Mouse (Mus musculus) embryonic facial prominence, embryonic 15.5 days (tissue): ENCODE results near the gene Mrps12. TPM values are rescaled to one million over a fixed set of nuclear protein-coding genes. Genes with fewer than 3 reads are reported as not detected.

Experiments
- ATAC-seq: fragments of 200-750 bp; cut with Nextera tagmentation; 2 replicates; pipeline ENCODE4 v1.8.0; 2017; ENCODE audit warnings: low read depth, moderate TSS enrichment; ENCODE audit not compliant: insufficient number of reproducible peaks, low FRiP score, low TSS enrichment
- H3K27ac ChIP-seq: fragments of 300-500 bp; sonication (generic); replicated peaks from 2 replicates; pipeline ENCODE4 v1.5.1; 2015; ENCODE audit warnings: mild to moderate bottlenecking, inconsistent platforms
- H3K27me3 ChIP-seq: fragments of 300-500 bp; sonication (generic); 2 replicates; pipeline ENCODE4 v1.6.1; 2015; ENCODE audit warnings: inconsistent platforms
- H3K36me3 ChIP-seq: fragments of 300-500 bp; sonication (generic); 2 replicates; pipeline ENCODE4 v1.6.1; 2015; ENCODE audit warnings: mild to moderate bottlenecking, inconsistent platforms
- H3K4me1 ChIP-seq: fragments of 300-500 bp; sonication (generic); 2 replicates; pipeline ENCODE4 v1.6.1; 2015; ENCODE audit warnings: inconsistent platforms
- H3K4me2 ChIP-seq: fragments of 300-500 bp; sonication (generic); replicated peaks from 2 replicates; pipeline ENCODE4 v1.6.1; 2015; ENCODE audit warnings: mild to moderate bottlenecking, inconsistent platforms
- H3K4me3 ChIP-seq: fragments of 300-500 bp; sonication (generic); replicated peaks from 2 replicates; pipeline ENCODE4 v1.5.1; 2015; ENCODE audit warnings: mild to moderate bottlenecking, inconsistent platforms
- H3K9ac ChIP-seq: fragments of 300-500 bp; sonication (generic); 2 replicates; pipeline ENCODE4 v1.6.1; 2015; ENCODE audit warnings: inconsistent platforms
- H3K9me3 ChIP-seq: fragments of 300-500 bp; sonication (generic); replicated peaks from 2 replicates; pipeline ENCODE4 v1.6.1; 2016; ENCODE audit warnings: inconsistent platforms
- WGBS: fragments of 180-500 bp; shearing (Covaris S2); methylation state at CpG from one replicate; pipeline ENCODE4 v1.1.7; 2015; 5-methylcytosine and 5-hydroxymethylcytosine counted together
- polyA plus RNA-seq: library from polyadenylated mRNA; unstranded; fragments of >200 nt; fragmentation: Nextera tagmentation; extraction: Ambion mirVana; gene quantifications from 2 replicates; pipeline ENCODE4 v1.2.1, GENCODE M21; 2015

Mrps12 gene
- polyA plus RNA-seq, 1 experiment from 2014 or later: 124 TPM

DNA sequence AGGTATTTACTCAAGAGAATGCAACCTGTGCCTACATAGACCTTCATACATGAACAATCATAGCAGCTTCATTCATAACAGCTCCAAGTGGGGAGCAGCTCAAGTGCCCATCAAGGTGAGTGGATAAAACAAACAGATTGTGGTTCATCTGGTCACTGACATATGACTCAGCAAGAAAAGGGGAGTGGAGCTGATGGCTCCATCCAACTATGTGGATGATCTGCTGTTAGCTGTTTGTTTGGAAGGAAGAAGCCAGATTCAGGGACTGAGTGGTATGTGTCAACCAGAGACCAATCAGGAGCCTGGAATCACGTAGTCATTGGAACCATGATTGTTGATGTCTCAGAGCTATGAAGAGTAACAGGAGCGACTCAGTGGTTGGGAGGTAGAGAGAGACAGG lies 17.0 kb downstream of the Mrps12 start:
- H3K9me3 ChIP-seq: no peaks in the 10 kb centered on the region
- peaks cover 7% of the 10 kb centered on the region for H3K36me3 ChIP-seq
- H3K27ac ChIP-seq: no peak overlapping the region
- H3K4me1 ChIP-seq: no peaks in the 10 kb centered on the region
- WGBS: 96% methylated on average over 2 of the region's 2 CpGs
- no peak overlapping the region for H3K9ac ChIP-seq
- H3K27me3 ChIP-seq: no peaks in the 10 kb centered on the region
- no peak overlapping the region for H3K4me2 ChIP-seq
- H3K4me3 ChIP-seq: no peak overlapping the region
- ATAC-seq: no peak

GRCm38 (mm10) chr7:28722079-28722478 lies 19.5 kb downstream of the Mrps12 start:
- no peak for ATAC-seq
- H3K4me1 ChIP-seq: peaks cover 8% of the 10 kb centered on the region
- no peak overlapping the region for H3K4me2 ChIP-seq
- no peak overlapping the region for H3K9ac ChIP-seq
- no peak overlapping the region for H3K4me3 ChIP-seq
- H3K27me3 ChIP-seq: no peaks in the 10 kb centered on the region
- H3K27ac ChIP-seq: no peak overlapping the region
- WGBS: 95% methylated on average over 7 of the region's 7 CpGs
- no peaks in the 10 kb centered on the region for H3K9me3 ChIP-seq
- peaks cover 7% of the 10 kb centered on the region for H3K36me3 ChIP-seq

DNA sequence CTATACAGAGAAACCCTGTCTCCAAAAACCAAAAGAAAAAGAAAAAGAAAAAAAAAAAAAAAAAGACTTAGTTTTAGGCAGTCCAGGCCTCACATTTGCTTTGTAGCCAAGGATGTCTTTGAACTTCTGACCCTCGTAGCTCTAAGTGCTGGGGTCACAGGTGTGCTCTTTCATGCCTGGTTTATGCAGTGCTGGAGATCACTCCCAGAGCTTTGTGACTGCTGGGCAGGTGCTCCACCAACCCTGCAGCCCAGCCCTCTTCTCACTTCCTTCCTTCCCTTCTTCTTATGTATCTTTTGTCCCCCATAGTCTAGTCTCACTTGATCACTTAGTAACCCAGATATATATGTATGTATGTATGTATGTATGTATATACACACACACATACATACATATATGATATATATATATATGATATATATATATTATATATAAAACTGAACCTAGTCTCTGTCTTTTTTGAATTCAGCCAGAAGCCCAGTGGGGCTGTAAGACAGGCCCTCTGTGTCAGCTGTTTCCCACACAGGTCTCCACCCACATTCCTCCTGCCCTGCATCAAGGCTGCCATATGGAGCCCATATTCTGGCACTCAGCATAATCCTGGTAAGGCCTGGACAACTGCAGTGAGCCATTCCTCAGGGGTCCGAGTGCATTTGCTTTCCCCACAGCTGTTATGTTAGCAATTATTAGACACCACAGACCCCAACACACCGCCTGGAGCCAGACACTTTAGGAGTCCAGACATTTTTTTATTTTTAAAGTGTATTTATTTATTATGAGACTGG lies 20.7 kb downstream of the Mrps12 start:
- 44% methylated on average over 3 of the region's 3 CpGs for WGBS
- H3K4me1 ChIP-seq: peaks cover 12% of the 10 kb centered on the region
- H3K27me3 ChIP-seq: no peaks in the 10 kb centered on the region
- peak overlapping the region; percentile 13; the same call in 1 of the 2 replicates for H3K27ac ChIP-seq
- no peaks in the 10 kb centered on the region for H3K9me3 ChIP-seq
- peaks cover 7% of the 10 kb centered on the region for H3K36me3 ChIP-seq
- H3K9ac ChIP-seq: no peak overlapping the region
- no peak overlapping the region for H3K4me3 ChIP-seq
- no peak overlapping the region for H3K4me2 ChIP-seq
- ATAC-seq: peak; percentile 77

DNA sequence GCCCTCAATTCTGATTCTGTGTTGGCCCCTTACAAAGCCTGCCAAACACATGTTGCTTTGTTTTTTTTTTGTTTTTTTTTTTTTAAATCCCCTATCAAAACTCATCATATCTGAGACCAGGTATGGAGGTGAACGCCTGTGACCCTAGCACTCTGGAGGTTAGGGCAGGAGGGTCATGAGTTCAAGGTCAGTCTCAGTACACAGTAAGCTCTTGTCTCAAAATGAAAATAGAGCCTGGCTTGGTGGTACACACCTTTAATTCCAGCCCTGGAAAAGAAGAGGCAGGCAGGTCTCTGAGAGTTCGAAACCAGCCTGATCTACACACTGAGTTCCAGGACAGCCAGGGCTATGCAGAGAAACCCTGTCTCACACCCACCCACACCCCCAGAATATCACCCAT lies 22.0 kb downstream of the Mrps12 start:
- Histone ChIP-seq H3K9me3 (no peaks in the 10 kb centered on the region), H3K9ac (no peak overlapping the region), H3K36me3 (peaks cover 2% of the 10 kb centered on the region; the same call in 1 of the 2 replicates), H3K4me2 (no peak overlapping the region), H3K27ac (no peak overlapping the region), H3K27me3 (no peaks in the 10 kb centered on the region), H3K4me3 (no peak overlapping the region), H3K4me1 (peaks cover 16% of the 10 kb centered on the region)
- WGBS: 85% methylated on average over 2 of the region's 2 CpGs
- ATAC-seq: no peak

GRCm38 (mm10) chr7:28719159-28719558 lies 22.5 kb downstream of the Mrps12 start:
- Histone ChIP-seq H3K27ac (no peak overlapping the region), H3K4me2 (no peak overlapping the region), H3K9me3 (no peaks in the 10 kb centered on the region), H3K4me1 (peaks cover 19% of the 10 kb centered on the region), H3K9ac (no peak overlapping the region), H3K27me3 (no peaks in the 10 kb centered on the region), H3K4me3 (no peak overlapping the region), H3K36me3 (no peaks in the 10 kb centered on the region)
- WGBS: 41% methylated on average over 4 of the region's 4 CpGs
- ATAC-seq: no peak

- 56% methylated on average over 10 of the region's 10 CpGs for WGBS
- no peaks in the 10 kb centered on the region for H3K27me3 ChIP-seq
- no peaks in the 10 kb centered on the region for H3K36me3 ChIP-seq
- no peaks in the 10 kb centered on the region for H3K9me3 ChIP-seq
- ATAC-seq: no peak
- H3K4me2 ChIP-seq: peak overlapping the region; percentile 72
- H3K4me1 ChIP-seq: peaks cover 19% of the 10 kb centered on the region
- peak overlapping the region; percentile 87 for H3K27ac ChIP-seq
- H3K9ac ChIP-seq: no peak overlapping the region; the same call in 1 of the 2 replicates
- H3K4me3 ChIP-seq: peak overlapping the region; percentile 55
Observed at GRCm38 (mm10) chr7:28717726-28718125, 23.9 kb downstream of the Mrps12 start.

- H3K9me3 ChIP-seq: no peaks in the 10 kb centered on the region
- peak; percentile 79 for ATAC-seq
- 2% methylated on average over 36 of the region's 36 CpGs for WGBS
Observed at GRCm38 (mm10) chr7:28716590-28717281, 24.9 kb downstream of the Mrps12 start, which contains the start of gene Fbxo17. TSS of gene Fbxo17 (plus strand) at chr7:28716804.

DNA sequence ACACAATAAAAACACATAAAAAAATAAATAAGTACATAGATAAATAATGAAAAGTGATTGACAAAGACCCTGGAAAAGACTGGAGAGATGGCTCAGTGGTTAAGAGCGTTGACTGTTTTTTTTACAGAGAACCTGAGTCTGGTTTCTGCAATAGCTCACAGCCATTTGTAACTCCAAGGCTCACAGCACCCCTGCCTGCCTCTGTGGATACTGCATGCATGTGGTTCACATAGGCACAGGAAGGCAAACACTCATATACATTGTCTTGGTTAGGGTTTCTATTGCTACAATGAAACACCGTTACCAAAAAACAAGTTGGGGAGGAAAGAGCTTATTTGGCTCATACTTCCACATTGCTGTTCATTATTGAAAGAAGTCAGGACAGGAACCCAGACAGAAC lies 26.0 kb downstream of the Mrps12 start:
- H3K4me2 ChIP-seq: no peak overlapping the region

More at GRCm38 (mm10) chr7:28716590-28717281, 24.9 kb downstream of the Mrps12 start, which contains the start of gene Fbxo17:
- H3K36me3 ChIP-seq: no peaks in the 10 kb centered on the region
- peak within 1 kb of the TSS; percentile 51 for H3K9ac ChIP-seq
- peak within 1 kb of the TSS; percentile 72 for H3K4me2 ChIP-seq
- peak within 1 kb of the TSS; percentile 55 for H3K4me3 ChIP-seq
- H3K4me1 ChIP-seq: peaks cover 19% of the 10 kb centered on the region
- no peaks in the 10 kb centered on the region for H3K27me3 ChIP-seq
- H3K27ac ChIP-seq: peak within 1 kb of the TSS; percentile 87

DNA sequence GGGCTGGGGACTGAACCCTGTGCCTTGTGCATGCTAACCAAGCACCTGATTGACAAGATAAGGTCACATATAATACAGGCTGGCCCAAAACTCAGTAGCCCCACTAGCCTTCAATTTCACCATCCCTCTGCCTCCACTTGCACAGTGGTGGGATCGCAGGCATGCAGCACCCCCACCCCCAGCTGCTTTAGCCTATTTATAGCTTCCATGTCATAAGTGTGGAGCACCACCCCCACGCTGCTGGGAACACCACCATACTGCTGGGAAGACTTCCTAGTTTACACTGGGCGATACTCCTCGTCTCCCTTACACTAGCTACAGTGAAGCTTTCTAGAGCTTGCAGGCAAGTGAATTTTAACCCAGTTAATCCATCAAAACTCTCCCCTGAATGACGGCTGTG lies 27.0 kb downstream of the Mrps12 start:
- no peaks in the 10 kb centered on the region for H3K36me3 ChIP-seq
- H3K27ac ChIP-seq: no peak overlapping the region; the same call in 1 of the 2 replicates
- 76% methylated on average over 5 of the region's 5 CpGs for WGBS
- no peak overlapping the region for H3K4me3 ChIP-seq
- no peak for ATAC-seq
- no peak overlapping the region for H3K9ac ChIP-seq
- H3K9me3 ChIP-seq: no peaks in the 10 kb centered on the region
- H3K4me1 ChIP-seq: peaks cover 19% of the 10 kb centered on the region
- no peaks in the 10 kb centered on the region for H3K27me3 ChIP-seq
- H3K4me2 ChIP-seq: no peak overlapping the region

More for the DNA sequence above, 26.0 kb downstream of the Mrps12 start:
- WGBS: 91% methylated on average over 2 of the region's 2 CpGs
- no peak for ATAC-seq
- Histone ChIP-seq H3K9me3 (no peaks in the 10 kb centered on the region), H3K9ac (no peak overlapping the region), H3K27ac (no peak overlapping the region), H3K36me3 (no peaks in the 10 kb centered on the region), H3K27me3 (no peaks in the 10 kb centered on the region), H3K4me3 (no peak overlapping the region), H3K4me1 (peaks cover 19% of the 10 kb centered on the region)

- WGBS: 65% methylated on average over 3 of the region's 3 CpGs
- H3K27me3 ChIP-seq: no peaks in the 10 kb centered on the region
- H3K4me1 ChIP-seq: peaks cover 8% of the 10 kb centered on the region; the same call in 1 of the 2 replicates
- no peak overlapping the region for H3K9ac ChIP-seq
- no peak for ATAC-seq
- no peaks in the 10 kb centered on the region for H3K36me3 ChIP-seq
- no peak overlapping the region for H3K4me3 ChIP-seq
- no peak overlapping the region for H3K27ac ChIP-seq
- no peak overlapping the region for H3K4me2 ChIP-seq
- H3K9me3 ChIP-seq: no peaks in the 10 kb centered on the region
Observed at GRCm38 (mm10) chr7:28710962-28711361, 30.7 kb downstream of the Mrps12 start.

DNA sequence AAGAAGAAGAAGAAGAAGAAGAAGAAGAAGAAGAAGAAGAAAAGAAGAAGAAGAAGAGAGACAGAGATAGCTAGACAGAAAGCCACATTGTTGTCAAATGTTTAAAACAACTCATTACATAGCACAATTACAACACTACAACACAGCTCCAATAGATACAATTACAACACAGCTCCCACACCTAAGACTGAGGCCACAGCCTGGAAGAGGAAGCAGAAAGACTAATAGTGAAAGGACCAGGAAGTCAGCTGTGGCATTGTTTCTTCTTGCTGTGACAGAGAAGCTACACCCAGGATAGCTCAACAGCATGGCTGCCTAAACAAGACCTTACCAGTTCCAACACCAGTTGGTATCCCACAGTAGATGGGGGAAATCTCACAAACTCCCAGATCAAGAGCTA lies 32.2 kb downstream of the Mrps12 start:
- no peak overlapping the region for H3K9ac ChIP-seq
- H3K9me3 ChIP-seq: no peaks in the 10 kb centered on the region
- no peak overlapping the region for H3K4me2 ChIP-seq
- 0 out of 2 replicates have a peak, but pooled peaks cover under 1% of the 10 kb centered on the region for H3K4me1 ChIP-seq
- H3K27ac ChIP-seq: no peak overlapping the region
- no peaks in the 10 kb centered on the region for H3K36me3 ChIP-seq
- ATAC-seq: no peak
- no peaks in the 10 kb centered on the region for H3K27me3 ChIP-seq
- no peak overlapping the region for H3K4me3 ChIP-seq
